Mouse (Mus musculus) embryonic facial prominence, embryonic 13.5 days (tissue): ENCODE measurements at regions not wholly inside any gene's neighbourhood (a gene's known extent, or its start where the extent isn't known, plus 50 kb on each side); places are given as distances from the start of the nearest gene placed in this dataset.

Experiments used
- ATAC-seq: fragments of 200-750 bp; cut with Nextera tagmentation; 2 replicates; pipeline ENCODE4 v1.8.0; 2017; ENCODE audit warnings: low read depth; ENCODE audit not compliant: insufficient number of reproducible peaks, insufficient read depth, low FRiP score, low TSS enrichment
- H3K27ac ChIP-seq: fragments of 300-500 bp; sonication (generic); 2 replicates; pipeline ENCODE4 v1.5.1; 2015; ENCODE audit warnings: moderate library complexity, mild to moderate bottlenecking, inconsistent platforms
- H3K27me3 ChIP-seq: fragments of 300-500 bp; sonication (generic); 2 replicates; pipeline ENCODE4 v1.6.1; 2015; ENCODE audit warnings: mild to moderate bottlenecking, inconsistent platforms
- H3K36me3 ChIP-seq: fragments of 300-500 bp; sonication (generic); 2 replicates; pipeline ENCODE4 v1.6.1; 2015; ENCODE audit warnings: mild to moderate bottlenecking, inconsistent platforms
- H3K4me1 ChIP-seq: fragments of 300-500 bp; sonication (generic); 2 replicates; pipeline ENCODE4 v1.6.1; 2015; ENCODE audit warnings: inconsistent platforms
- H3K4me2 ChIP-seq: fragments of 300-500 bp; sonication (generic); 2 replicates; pipeline ENCODE4 v1.6.1; 2015; ENCODE audit warnings: moderate library complexity, mild to moderate bottlenecking, inconsistent platforms
- H3K4me3 ChIP-seq: fragments of 300-500 bp; sonication (generic); 2 replicates; pipeline ENCODE4 v1.5.1; 2015; ENCODE audit warnings: mild to moderate bottlenecking, inconsistent platforms
- H3K9ac ChIP-seq: fragments of 300-500 bp; sonication (generic); 2 replicates; pipeline ENCODE4 v1.6.1; 2015; ENCODE audit warnings: mild to moderate bottlenecking, inconsistent platforms
- H3K9me3 ChIP-seq: fragments of 300-500 bp; sonication (generic); 2 replicates; pipeline ENCODE4 v1.6.1; 2016; ENCODE audit warnings: inconsistent platforms
- WGBS: fragments of 180-500 bp; shearing (Covaris S2); methylation state at CpG from one replicate; pipeline ENCODE4 v1.1.7; 2015; ENCODE audit warnings: mixed read lengths; 5-methylcytosine and 5-hydroxymethylcytosine counted together

- no peak overlapping the region for H3K4me3 ChIP-seq
- no peaks in the 10 kb centered on the region for H3K9me3 ChIP-seq
- H3K27me3 ChIP-seq: no peaks in the 10 kb centered on the region
- H3K36me3 ChIP-seq: no peaks in the 10 kb centered on the region
- WGBS: 8% methylated on average over 1 of the region's 1 CpGs
- H3K4me2 ChIP-seq: no peak overlapping the region
- ATAC-seq: no peak
- H3K27ac ChIP-seq: no peak overlapping the region
- H3K9ac ChIP-seq: no peak overlapping the region
- H3K4me1 ChIP-seq: peaks cover 27% of the 10 kb centered on the region
Observed at GRCm38 (mm10) chr12:107662624-107663023, 174.2 kb downstream of the 3110018I06Rik start.

DNA sequence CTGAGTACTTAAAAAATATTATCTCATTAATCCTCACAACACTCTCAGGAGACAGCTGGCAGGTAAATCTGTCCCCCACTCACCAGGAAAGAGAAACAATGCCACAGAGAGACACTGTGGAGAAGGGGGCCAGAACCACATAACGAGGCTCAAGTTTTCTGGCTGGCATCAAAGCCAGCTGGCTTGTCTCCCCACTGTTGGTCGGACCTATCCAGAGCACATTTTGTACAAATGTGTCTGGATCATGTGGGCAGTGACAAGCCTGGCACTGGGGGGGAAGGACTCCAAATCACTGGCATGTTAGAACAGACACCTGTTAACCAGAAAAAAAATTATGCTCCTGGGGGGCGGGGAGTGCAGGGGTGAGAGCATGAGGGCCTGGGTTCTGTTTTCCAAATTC, 179.4 kb downstream of the 3110018I06Rik start:
- Histone ChIP-seq H3K27ac (no peak overlapping the region), H3K36me3 (no peaks in the 10 kb centered on the region), H3K4me2 (no peak overlapping the region), H3K4me3 (no peak overlapping the region), H3K4me1 (peaks cover 26% of the 10 kb centered on the region), H3K9ac (no peak overlapping the region), H3K9me3 (no peaks in the 10 kb centered on the region), H3K27me3 (no peaks in the 10 kb centered on the region)
- 79% methylated on average over 3 of the region's 3 CpGs for WGBS
- ATAC-seq: no peak

- Histone ChIP-seq H3K9ac (no peak overlapping the region), H3K27me3 (no peaks in the 10 kb centered on the region), H3K9me3 (no peaks in the 10 kb centered on the region), H3K27ac (peak overlapping the region; percentile 62; the same call in 1 of the 2 replicates), H3K4me3 (no peak overlapping the region), H3K36me3 (no peaks in the 10 kb centered on the region), H3K4me2 (peak overlapping the region; percentile 24), H3K4me1 (peaks cover 19% of the 10 kb centered on the region)
- WGBS: 26% methylated on average over 5 of the region's 5 CpGs
- ATAC-seq: 0 out of 2 replicates have a peak, but pooled peaks have one; percentile 15
Observed at GRCm38 (mm10) chr12:107669046-107669445, 180.6 kb downstream of the 3110018I06Rik start.

DNA sequence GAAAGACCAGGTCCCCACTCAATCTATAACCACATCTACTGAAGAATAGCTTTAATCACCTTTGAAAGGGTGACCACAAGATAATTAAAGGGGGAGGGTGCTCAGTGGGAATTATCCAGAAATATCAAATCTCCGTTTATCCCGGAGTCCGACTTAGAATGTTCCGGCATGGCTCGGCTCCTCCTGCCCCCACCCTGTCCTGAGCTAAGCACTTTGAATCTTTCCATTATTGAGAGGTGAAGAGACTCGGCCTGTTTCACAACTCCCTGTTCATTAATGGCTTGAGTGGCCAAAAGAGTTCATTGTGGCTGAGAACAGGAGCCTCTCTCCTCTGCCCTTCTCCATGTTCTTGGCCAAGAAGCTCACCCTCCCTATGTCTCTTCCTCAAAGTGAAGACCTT, 181.0 kb downstream of the 3110018I06Rik start:
- WGBS: 47% methylated on average over 6 of the region's 6 CpGs
- Histone ChIP-seq H3K4me2 (peak overlapping the region; percentile 24), H3K9me3 (no peaks in the 10 kb centered on the region), H3K27me3 (no peaks in the 10 kb centered on the region), H3K4me1 (peaks cover 19% of the 10 kb centered on the region), H3K27ac (peak overlapping the region; percentile 62), H3K9ac (no peak overlapping the region), H3K36me3 (no peaks in the 10 kb centered on the region), H3K4me3 (no peak overlapping the region)
- 0 out of 2 replicates have a peak, but pooled peaks have one; percentile 26 for ATAC-seq

- no peak for ATAC-seq
- H3K9ac ChIP-seq: no peak overlapping the region
- no peak overlapping the region for H3K4me3 ChIP-seq
- no peaks in the 10 kb centered on the region for H3K9me3 ChIP-seq
- no peaks in the 10 kb centered on the region for H3K27me3 ChIP-seq
- H3K27ac ChIP-seq: peak overlapping the region; percentile 61; the same call in 1 of the 2 replicates
- H3K4me2 ChIP-seq: peak overlapping the region; percentile 24; the same call in 1 of the 2 replicates
- WGBS: 63% methylated on average over 10 of the region's 10 CpGs
- no peaks in the 10 kb centered on the region for H3K36me3 ChIP-seq
- peaks cover 19% of the 10 kb centered on the region for H3K4me1 ChIP-seq
Observed at GRCm38 (mm10) chr12:107669910-107670309, 181.5 kb downstream of the 3110018I06Rik start.

DNA sequence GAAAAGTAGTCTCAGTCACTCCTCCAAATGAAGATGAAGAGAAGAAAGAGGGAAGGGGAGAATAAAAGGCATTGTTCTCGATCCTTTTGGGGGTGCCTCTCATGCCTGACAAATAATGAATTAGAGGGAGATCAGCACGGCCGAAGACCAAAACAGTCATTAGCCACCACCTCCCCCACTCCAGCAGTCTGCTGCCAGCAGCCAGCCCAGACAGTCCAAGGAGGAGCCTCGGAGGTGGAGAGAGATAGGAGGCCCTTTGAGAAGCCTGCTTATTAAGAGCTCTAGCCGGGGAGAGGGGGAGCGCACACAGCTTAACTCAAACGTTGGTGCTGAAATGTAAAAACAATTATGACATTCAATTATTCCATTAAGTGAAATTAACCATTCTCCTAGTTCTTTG, 188.6 kb downstream of the 3110018I06Rik start:
- 30% methylated on average over 7 of the region's 7 CpGs for WGBS
- H3K4me1 ChIP-seq: peaks cover 16% of the 10 kb centered on the region; the same call in 1 of the 2 replicates
- H3K27ac ChIP-seq: no peak overlapping the region
- no peak overlapping the region for H3K4me3 ChIP-seq
- no peak for ATAC-seq
- no peaks in the 10 kb centered on the region for H3K36me3 ChIP-seq
- H3K4me2 ChIP-seq: no peak overlapping the region
- H3K9ac ChIP-seq: no peak overlapping the region
- H3K9me3 ChIP-seq: no peaks in the 10 kb centered on the region
- no peaks in the 10 kb centered on the region for H3K27me3 ChIP-seq

DNA sequence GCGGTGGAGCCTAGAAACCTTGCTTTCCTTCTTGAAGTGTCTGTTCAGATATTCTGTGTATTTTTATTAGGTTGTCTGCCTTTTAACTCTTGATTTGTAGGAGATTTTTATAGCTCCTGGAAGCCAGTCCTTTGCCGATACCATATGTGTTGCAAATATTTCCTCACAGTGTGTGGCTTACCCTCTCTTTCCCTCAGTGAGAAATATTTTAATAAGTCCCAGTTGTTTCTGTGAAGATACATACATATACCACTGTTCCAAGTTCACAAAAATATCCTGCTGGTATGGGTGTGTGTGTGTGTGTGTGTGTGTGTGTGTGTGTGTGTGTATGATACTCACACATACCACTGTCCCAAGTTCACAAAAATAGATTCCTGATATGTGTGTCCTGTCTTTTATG, 199.0 kb downstream of the 3110018I06Rik start:
- H3K36me3 ChIP-seq: no peaks in the 10 kb centered on the region
- H3K4me3 ChIP-seq: no peak overlapping the region
- H3K9ac ChIP-seq: no peak overlapping the region
- peaks cover 21% of the 10 kb centered on the region for H3K4me1 ChIP-seq
- no peak overlapping the region for H3K4me2 ChIP-seq
- H3K27me3 ChIP-seq: no peaks in the 10 kb centered on the region
- no peak for ATAC-seq
- no peaks in the 10 kb centered on the region for H3K9me3 ChIP-seq
- 49% methylated on average over 2 of the region's 2 CpGs for WGBS
- H3K27ac ChIP-seq: peak overlapping the region; percentile 79

DNA sequence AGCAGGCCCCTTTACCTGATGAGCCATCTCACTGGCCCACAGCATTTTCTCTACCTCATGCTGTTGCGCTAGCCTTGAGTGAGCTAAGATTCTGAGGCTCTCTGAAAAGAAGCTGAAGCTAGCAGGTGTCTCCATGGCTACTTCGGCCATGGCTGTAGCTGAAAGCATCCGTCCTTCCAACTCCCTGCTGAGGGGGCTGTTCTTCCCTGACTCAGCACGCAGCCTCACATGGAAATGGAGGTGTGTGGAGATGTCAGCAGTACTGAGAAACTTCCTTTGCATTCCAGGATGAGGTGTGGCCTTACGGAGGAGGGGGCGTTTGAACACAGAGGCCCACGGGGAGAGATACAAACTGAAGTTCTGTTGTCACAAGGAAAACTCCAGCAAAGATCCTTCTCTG, 201.0 kb downstream of the 3110018I06Rik start:
- H3K4me2 ChIP-seq: no peak overlapping the region
- H3K9me3 ChIP-seq: no peaks in the 10 kb centered on the region
- 71% methylated on average over 7 of the region's 7 CpGs for WGBS
- no peak overlapping the region for H3K4me3 ChIP-seq
- H3K9ac ChIP-seq: no peak overlapping the region
- H3K4me1 ChIP-seq: peaks cover 29% of the 10 kb centered on the region
- no peak for ATAC-seq
- no peaks in the 10 kb centered on the region for H3K36me3 ChIP-seq
- H3K27me3 ChIP-seq: no peaks in the 10 kb centered on the region
- no peak overlapping the region for H3K27ac ChIP-seq

DNA sequence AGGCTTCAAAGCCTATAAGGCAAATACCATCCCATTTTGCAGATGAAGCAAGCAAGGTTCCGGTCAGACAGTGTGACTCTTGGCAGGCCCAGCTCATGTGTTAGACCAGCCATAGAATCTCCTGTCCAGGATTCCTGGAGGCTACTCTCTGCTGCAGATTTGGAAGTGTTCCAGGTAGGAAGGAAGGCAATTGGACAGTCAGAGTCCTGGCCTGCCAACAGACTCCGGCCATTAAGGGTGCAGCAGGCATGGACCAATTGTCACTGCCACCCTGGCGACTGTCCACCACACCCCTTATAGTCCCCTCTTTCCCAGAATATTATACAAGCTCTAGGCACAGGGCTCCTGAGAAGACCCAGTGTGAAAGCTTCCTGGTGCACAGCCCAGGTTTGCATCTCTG, 201.6 kb downstream of the 3110018I06Rik start:
- Histone ChIP-seq H3K9me3 (no peaks in the 10 kb centered on the region), H3K27ac (no peak overlapping the region), H3K4me1 (peaks cover 29% of the 10 kb centered on the region), H3K4me2 (no peak overlapping the region), H3K27me3 (no peaks in the 10 kb centered on the region), H3K36me3 (no peaks in the 10 kb centered on the region), H3K9ac (no peak overlapping the region), H3K4me3 (no peak overlapping the region)
- no peak for ATAC-seq
- 93% methylated on average over 3 of the region's 3 CpGs for WGBS

DNA sequence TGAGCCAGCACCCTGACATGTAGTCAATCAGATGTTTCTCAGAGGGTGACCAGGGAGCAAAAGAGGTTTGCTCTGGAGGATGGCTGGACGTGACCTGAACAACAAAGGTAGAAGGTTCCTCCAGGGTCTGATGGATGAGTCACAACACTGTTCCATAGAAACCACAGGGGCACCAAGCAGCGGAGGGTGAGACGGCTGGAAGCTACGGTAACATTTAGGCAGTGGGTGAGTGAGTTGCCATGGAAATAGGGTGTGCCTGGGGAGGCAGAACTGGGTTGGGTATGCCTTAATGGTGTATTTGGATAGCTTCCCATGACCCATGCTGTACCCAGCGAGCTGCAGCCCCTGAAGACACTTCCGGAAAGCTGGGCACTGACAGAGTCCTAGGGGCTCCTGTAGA, 205.3 kb downstream of the 3110018I06Rik start:
- Histone ChIP-seq H3K4me3 (no peak overlapping the region), H3K4me2 (no peak overlapping the region), H3K9ac (no peak overlapping the region), H3K36me3 (no peaks in the 10 kb centered on the region), H3K4me1 (peaks cover 11% of the 10 kb centered on the region; the same call in 1 of the 2 replicates), H3K9me3 (no peaks in the 10 kb centered on the region), H3K27ac (no peak overlapping the region), H3K27me3 (no peaks in the 10 kb centered on the region)
- WGBS: 74% methylated on average over 6 of the region's 6 CpGs
- no peak for ATAC-seq

- no peaks in the 10 kb centered on the region for H3K9me3 ChIP-seq
- WGBS: 89% methylated on average over 2 of the region's 2 CpGs
- no peak overlapping the region for H3K4me3 ChIP-seq
- no peaks in the 10 kb centered on the region for H3K27me3 ChIP-seq
- H3K36me3 ChIP-seq: no peaks in the 10 kb centered on the region
- no peak overlapping the region for H3K27ac ChIP-seq
- ATAC-seq: no peak
- no peak overlapping the region for H3K9ac ChIP-seq
- peaks cover 9% of the 10 kb centered on the region; the same call in 1 of the 2 replicates for H3K4me1 ChIP-seq
- no peak overlapping the region for H3K4me2 ChIP-seq
Observed at GRCm38 (mm10) chr12:107695014-107695413, 206.6 kb downstream of the 3110018I06Rik start.

DNA sequence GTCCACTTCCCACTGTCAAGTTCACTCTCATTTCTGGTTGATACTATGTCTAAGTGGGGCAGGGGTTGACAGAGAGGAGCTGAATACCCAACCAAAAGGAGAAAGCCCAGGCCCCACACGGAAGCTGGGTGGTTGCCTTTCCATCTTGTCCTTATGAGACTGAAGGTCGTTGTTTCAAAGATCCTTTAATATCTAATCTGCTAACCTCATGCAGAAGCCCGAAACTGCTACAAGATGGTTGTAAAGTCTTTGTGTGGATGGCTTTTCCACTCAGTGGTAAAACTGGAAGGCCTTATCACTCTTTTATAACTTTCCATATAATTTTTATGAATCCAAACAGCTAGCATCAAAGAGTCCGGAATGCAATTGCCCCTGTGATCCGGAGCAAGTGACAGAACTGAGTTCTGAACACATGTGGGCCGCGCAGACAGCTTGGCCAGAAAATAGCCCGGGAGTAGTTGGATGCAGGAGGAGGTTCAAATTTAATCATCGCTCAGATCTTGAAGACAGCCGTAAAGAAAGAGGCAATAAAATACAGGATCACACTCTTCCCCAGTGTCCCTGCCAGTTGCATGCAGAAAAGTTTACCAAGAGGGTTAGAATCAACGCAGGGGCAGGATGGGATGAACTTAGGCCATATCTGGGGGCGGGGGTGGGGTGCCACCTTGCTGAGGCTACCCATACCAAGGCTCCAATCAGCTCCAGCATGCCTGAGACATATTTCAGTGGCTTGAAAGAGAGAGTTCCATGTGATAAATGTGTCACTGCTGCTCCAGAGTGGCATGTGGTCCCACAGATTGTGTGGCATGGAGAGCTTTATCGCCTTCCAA, 207.2 kb downstream of the 3110018I06Rik start:
- no peaks in the 10 kb centered on the region for H3K36me3 ChIP-seq
- H3K4me3 ChIP-seq: no peak overlapping the region
- H3K4me1 ChIP-seq: peaks cover 16% of the 10 kb centered on the region
- WGBS: 80% methylated on average over 13 of the region's 13 CpGs
- no peak overlapping the region for H3K4me2 ChIP-seq
- H3K9ac ChIP-seq: no peak overlapping the region
- H3K9me3 ChIP-seq: no peaks in the 10 kb centered on the region
- ATAC-seq: no peak
- no peaks in the 10 kb centered on the region for H3K27me3 ChIP-seq
- no peak overlapping the region for H3K27ac ChIP-seq
